Mouse (Mus musculus): ENCODE data around the gene Cand2. TPM values are rescaled to one million over a fixed set of nuclear protein-coding genes. Genes with fewer than 3 reads are reported as not detected.
A peak's percentile ranks its signal among the peaks of the same experiment; 100 is the strongest.

Cand2 gene
- total RNA-seq (2017): 7.1 and 8.6 TPM in 2 replicates

DNA sequence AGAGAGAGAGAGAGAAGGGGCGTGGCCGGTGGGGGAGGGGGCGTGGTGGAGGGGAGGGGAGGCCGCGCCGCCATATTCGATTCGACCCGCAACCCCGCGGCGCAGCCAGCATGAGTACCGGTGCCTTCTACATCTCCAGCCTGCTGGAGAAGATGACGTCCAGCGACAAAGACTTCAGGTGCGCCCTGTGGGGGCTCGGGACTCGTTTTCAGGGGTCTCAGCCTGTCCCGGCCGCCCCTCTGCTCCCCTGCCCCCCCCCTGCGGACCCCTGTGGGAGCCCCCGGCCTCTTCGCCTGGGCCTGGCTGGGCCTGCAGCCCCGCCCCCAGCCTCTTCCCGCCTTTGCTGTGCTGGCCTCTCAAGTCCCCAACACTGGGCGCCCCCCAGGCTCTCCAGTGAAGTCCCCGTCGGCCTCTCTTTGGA is at the start of gene Cand2:
Cand2 (plus strand) TSS at position 38 of the 421 bp plus-strand sequence.
- ATAC-seq (replicated peaks in 1 of 2; ENCODE audit: insufficient read depth in 1 of 2, low FRiP score in 2 of 2, low TSS enrichment in 1 of 2, low read depth in 1 of 2, poor library complexity in 2 of 2, severe bottlenecking in 2 of 2): no peak

DNA sequence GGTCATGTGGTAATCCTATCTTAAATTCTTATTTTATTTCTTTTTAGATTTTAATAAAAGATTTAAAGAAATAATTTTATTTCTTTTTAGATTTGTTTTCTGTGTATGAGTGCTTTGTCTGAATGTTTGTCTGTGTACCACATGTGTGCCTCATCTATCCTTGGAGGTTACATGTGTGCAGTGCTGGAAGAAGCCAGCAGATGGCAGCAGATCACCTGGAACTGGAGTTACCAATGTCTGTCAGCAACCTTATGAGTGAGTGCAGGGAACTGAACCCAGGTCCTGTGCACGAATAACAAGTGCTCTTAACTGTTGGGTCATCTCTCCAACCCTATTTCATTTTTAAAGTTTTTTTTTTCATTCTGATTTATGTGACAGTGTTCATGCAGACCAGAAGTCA is 47.2 kb upstream of the Cand2 start:
- ATAC-seq (replicated peaks in 1 of 2; ENCODE audit: insufficient read depth in 1 of 2, low FRiP score in 2 of 2, low TSS enrichment in 1 of 2, low read depth in 1 of 2, poor library complexity in 2 of 2, severe bottlenecking in 2 of 2): peak in 1 of 2 experiments; percentile 32; a peak in 1 of 4 replicates

DNA sequence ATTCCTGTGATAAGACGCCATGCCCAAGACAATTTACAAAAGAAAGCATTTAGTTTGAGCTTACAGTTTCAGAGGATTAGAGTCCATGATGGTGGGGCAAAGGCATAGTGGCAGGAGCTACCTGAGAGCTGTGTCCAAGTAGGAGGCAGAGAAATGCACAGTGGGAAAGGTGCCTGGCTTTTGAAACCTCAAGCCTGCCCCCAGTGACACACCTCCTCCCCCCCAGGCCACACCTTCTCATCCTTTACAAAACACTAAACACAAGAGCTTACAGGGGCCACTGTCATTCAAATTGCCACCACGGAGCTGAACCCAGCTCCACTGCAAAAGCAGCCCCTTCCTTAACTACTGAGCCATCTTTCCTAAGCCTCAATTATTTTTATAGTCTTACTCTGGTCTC is 46.8 kb upstream of the Cand2 start:
- no peak for ATAC-seq (replicated peaks in 1 of 2; ENCODE audit: insufficient read depth in 1 of 2, low FRiP score in 2 of 2, low TSS enrichment in 1 of 2, low read depth in 1 of 2, poor library complexity in 2 of 2, severe bottlenecking in 2 of 2)

DNA sequence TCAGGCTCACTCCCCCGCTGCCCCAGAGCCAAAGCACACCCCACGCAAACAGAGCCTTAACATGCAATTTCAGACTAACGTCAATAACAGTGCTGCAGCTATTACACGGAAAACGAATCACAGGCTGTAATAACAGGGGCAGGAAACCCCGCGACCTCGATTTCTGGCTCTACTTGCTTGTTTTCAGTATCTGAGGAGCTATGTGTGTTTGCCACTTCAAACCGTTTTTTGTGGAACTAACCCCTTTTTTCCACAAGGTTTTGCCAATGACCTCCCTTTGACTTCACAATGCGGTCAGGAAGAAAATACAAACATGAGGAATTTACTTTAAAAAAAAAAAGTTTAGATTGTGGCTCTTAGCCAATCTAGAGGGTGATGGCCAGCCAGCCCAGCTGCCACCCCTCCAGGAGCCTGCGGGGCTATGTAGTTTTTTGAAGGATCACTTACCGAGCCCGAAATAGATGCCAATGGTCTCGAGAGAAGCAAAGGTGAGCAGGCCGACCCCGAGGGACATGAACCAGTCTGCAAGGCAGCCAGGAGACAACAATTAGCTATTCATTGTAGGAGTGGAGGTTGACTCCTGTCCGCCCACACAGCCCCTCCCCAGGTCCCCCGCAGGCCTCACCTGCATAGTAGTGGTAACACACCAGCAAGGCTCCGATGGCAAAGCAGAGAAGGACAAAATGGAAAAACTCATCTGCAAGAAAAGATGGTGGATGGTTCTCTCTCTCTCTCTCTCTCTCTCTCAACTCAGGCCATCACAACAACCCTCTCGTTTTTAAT is 43.6 kb upstream of the Cand2 start:
- ATAC-seq (replicated peaks in 1 of 2; ENCODE audit: insufficient read depth in 1 of 2, low FRiP score in 2 of 2, low TSS enrichment in 1 of 2, low read depth in 1 of 2, poor library complexity in 2 of 2, severe bottlenecking in 2 of 2): no peak

- ATAC-seq (replicated peaks in 1 of 2; ENCODE audit: insufficient read depth in 1 of 2, low FRiP score in 2 of 2, low TSS enrichment in 1 of 2, low read depth in 1 of 2, poor library complexity in 2 of 2, severe bottlenecking in 2 of 2): no peak
Observed at GRCm38 (mm10) chr6:115732341-115732928, 41.9 kb upstream of the Cand2 start.

DNA sequence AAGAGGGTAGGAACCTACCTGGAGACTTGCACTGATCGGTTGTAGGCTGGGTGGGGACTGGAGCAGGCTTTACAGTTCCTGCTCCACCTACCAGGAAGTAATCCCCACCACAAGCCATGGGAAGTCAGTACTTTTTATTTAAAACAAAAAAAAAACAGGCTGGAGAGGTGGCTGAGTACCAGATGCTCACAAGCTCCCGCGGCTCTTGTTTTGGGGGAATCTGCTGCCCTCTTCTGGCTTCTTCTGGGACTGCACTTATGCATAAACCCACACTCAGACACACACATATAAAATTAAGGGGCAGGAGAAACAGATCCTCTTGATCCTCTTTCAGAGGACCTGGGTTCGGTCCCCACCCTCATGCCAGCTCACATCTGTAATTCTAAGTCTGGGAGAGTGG is 39.4 kb upstream of the Cand2 start:
- no peak for ATAC-seq (replicated peaks in 1 of 2; ENCODE audit: insufficient read depth in 1 of 2, low FRiP score in 2 of 2, low TSS enrichment in 1 of 2, low read depth in 1 of 2, poor library complexity in 2 of 2, severe bottlenecking in 2 of 2)

- no peak for ATAC-seq (replicated peaks in 1 of 2; ENCODE audit: insufficient read depth in 1 of 2, low FRiP score in 2 of 2, low TSS enrichment in 1 of 2, low read depth in 1 of 2, poor library complexity in 2 of 2, severe bottlenecking in 2 of 2)
Observed at GRCm38 (mm10) chr6:115739056-115739455, 35.3 kb upstream of the Cand2 start.

- ATAC-seq (replicated peaks in 1 of 2; ENCODE audit: insufficient read depth in 1 of 2, low FRiP score in 2 of 2, low TSS enrichment in 1 of 2, low read depth in 1 of 2, poor library complexity in 2 of 2, severe bottlenecking in 2 of 2): peak in 1 of 2 experiments; percentile 52; a peak in 1 of 4 replicates
Observed at GRCm38 (mm10) chr6:115743569-115743968, 30.8 kb upstream of the Cand2 start.

DNA sequence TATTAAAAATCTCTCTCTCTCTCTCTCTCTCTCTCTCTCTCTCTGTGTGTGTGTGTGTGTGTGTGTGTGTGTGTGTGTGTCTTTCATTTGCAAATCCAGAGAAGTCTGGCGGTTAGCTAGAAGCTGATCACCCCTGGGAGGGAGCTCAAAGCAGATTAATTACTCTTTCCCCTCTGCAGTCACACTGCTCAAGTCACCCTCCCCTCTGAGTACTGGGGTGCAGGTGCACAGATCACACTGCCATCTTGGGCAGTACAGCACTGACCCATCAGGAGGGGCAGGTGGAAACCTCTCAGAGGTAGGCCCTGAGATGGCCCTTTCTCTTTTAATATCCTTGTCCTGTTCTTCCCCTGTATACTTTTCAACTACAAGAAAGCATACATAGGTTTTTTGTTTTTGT is 28.0 kb upstream of the Cand2 start:
- no peak for ATAC-seq (replicated peaks in 1 of 2; ENCODE audit: insufficient read depth in 1 of 2, low FRiP score in 2 of 2, low TSS enrichment in 1 of 2, low read depth in 1 of 2, poor library complexity in 2 of 2, severe bottlenecking in 2 of 2)

GRCm38 (mm10) chr6:115755536-115755935 is 18.8 kb upstream of the Cand2 start:
- ATAC-seq (replicated peaks in 1 of 2; ENCODE audit: insufficient read depth in 1 of 2, low FRiP score in 2 of 2, low TSS enrichment in 1 of 2, low read depth in 1 of 2, poor library complexity in 2 of 2, severe bottlenecking in 2 of 2): no peak

DNA sequence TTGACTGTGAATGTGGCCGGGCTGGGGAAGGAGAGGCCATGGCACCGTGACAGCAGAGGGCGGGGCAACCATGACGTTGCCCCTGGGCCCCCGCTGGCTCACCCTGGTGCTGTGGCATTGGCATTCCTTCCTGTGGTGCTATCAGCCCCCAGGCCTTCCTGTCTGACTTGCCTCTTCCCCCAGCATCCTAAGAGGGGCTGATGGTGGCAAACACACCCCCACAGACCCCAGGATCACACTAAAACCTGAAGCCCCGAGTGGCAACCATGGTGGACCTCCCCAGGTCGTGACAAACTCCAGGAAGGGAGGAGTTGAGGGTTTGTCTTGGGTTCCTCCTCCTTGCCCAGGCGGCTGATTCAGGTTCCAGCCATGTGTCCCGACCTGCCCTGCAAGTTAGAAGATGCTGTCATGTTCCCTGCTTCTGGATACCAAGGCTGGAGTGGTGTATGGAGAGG is 15.3 kb upstream of the Cand2 start:
- ATAC-seq (replicated peaks in 1 of 2; ENCODE audit: insufficient read depth in 1 of 2, low FRiP score in 2 of 2, low TSS enrichment in 1 of 2, low read depth in 1 of 2, poor library complexity in 2 of 2, severe bottlenecking in 2 of 2): peak; percentile 65 to 70

- ATAC-seq (replicated peaks in 1 of 2; ENCODE audit: insufficient read depth in 1 of 2, low FRiP score in 2 of 2, low TSS enrichment in 1 of 2, low read depth in 1 of 2, poor library complexity in 2 of 2, severe bottlenecking in 2 of 2): peak; percentile 43 to 62
Observed at GRCm38 (mm10) chr6:115759461-115759860, 14.9 kb upstream of the Cand2 start.

DNA sequence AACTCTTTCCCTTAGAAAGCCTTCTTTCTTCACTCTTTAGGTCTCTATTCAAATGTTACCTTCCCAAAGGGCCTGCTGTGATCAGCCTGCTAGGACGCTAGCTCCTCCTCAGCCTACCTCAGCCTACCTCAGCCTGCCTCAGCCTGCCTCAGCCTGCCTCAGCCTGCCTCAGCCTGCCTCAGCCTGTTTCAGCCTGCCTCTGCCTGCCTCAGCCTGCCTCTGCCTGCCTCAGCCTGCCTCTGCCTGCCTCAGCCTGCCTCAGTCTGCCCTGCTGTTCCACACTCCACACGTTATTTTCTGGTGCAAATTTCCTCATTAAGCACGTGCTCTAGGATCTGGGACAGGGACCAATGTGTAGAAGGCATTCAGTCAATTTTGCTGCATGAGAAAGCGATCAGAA is 14.2 kb upstream of the Cand2 start:
- ATAC-seq (replicated peaks in 1 of 2; ENCODE audit: insufficient read depth in 1 of 2, low FRiP score in 2 of 2, low TSS enrichment in 1 of 2, low read depth in 1 of 2, poor library complexity in 2 of 2, severe bottlenecking in 2 of 2): no peak

DNA sequence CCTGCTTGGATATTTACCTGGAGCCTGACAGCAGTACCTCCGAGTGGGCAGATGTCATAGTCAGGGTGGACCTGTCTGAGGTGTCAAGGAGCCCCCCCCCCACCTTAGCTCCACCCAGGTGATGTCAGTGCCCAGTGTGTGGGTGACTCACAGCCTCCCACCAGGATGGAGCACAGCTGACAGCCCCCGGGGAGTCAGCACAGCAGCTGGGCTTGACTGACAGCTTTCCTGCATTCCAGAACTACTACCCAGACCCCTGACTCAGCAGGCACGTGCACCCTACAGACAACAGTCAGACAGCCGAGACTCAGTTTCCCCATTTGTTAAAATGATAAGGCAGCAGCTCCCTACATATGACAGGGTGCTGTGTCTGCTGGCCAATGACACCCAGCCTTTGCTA is 13.4 kb upstream of the Cand2 start:
- no peak for ATAC-seq (replicated peaks in 1 of 2; ENCODE audit: insufficient read depth in 1 of 2, low FRiP score in 2 of 2, low TSS enrichment in 1 of 2, low read depth in 1 of 2, poor library complexity in 2 of 2, severe bottlenecking in 2 of 2)

- no peak for ATAC-seq (replicated peaks in 1 of 2; ENCODE audit: insufficient read depth in 1 of 2, low FRiP score in 2 of 2, low TSS enrichment in 1 of 2, low read depth in 1 of 2, poor library complexity in 2 of 2, severe bottlenecking in 2 of 2)
Observed at GRCm38 (mm10) chr6:115761995-115762756, 12.2 kb upstream of the Cand2 start, which contains the start of gene Tmem40. Gene Tmem40 (minus strand): TSS chr6:115762410.

DNA sequence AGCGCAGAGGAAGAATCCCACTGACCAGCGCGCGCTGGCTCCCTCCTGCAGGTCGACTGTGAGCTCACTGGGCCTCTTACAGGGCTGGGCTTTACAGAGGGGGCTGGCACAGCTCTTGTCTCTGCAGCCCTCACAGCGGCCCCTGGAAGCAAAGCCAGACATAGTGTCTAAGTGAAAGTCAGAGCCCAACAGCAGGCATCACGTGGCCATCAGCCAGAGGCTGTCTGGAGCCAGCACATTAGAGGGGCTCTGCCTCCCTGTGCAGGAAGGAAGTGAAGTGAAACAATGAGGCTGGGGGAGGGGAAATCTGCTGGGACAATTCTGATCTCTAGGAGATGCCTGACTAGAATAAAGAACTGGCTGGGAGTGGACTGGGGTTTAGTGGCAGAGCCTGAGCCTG is 10.2 kb upstream of the Cand2 start:
- peak; percentile 56 to 73 for ATAC-seq (replicated peaks in 1 of 2; ENCODE audit: insufficient read depth in 1 of 2, low FRiP score in 2 of 2, low TSS enrichment in 1 of 2, low read depth in 1 of 2, poor library complexity in 2 of 2, severe bottlenecking in 2 of 2)

GRCm38 (mm10) chr6:115767357-115767756 is 7.0 kb upstream of the Cand2 start:
- ATAC-seq (replicated peaks in 1 of 2; ENCODE audit: insufficient read depth in 1 of 2, low FRiP score in 2 of 2, low TSS enrichment in 1 of 2, low read depth in 1 of 2, poor library complexity in 2 of 2, severe bottlenecking in 2 of 2): no peak

- peak; percentile 38 to 59 for ATAC-seq (replicated peaks in 1 of 2; ENCODE audit: insufficient read depth in 1 of 2, low FRiP score in 2 of 2, low TSS enrichment in 1 of 2, low read depth in 1 of 2, poor library complexity in 2 of 2, severe bottlenecking in 2 of 2)
Observed at GRCm38 (mm10) chr6:115768207-115768606, 6.1 kb upstream of the Cand2 start.

Data from hematopoietic stem cell, adult 5-6 weeks (primary cell).